Mouse (Mus musculus) liver, embryonic 14.5 days (tissue): Measurements from ENCODE around the gene Gm10643. TPM values are rescaled to one million over a fixed set of nuclear protein-coding genes. Genes with fewer than 3 reads are reported as not detected.

Source experiments
- ATAC-seq: fragments of 200-750 bp; cut with Nextera tagmentation; 2 replicates; pipeline ENCODE4 v1.8.0; 2017; ENCODE audit warnings: moderate number of reproducible peaks, mild to moderate bottlenecking, moderate library complexity; ENCODE audit not compliant: insufficient read depth
- DNase-seq, 3 experiments: peaks; one replicate each; pipeline ENCODE4 v3.0.0-alpha.2; 2012 to 2013; ENCODE audit warnings: low read depth in 3 of 3, low spot score in 3 of 3
- H3K27ac ChIP-seq: fragments of 300-500 bp; sonication (generic); 2 replicates; pipeline ENCODE4 v1.5.1; 2014; ENCODE audit warnings: moderate library complexity, mild to moderate bottlenecking, control low read depth, inconsistent platforms
- H3K27me3 ChIP-seq: fragments of 300-500 bp; sonication (generic); 2 replicates; pipeline ENCODE4 v1.6.1; 2014; ENCODE audit warnings: mild to moderate bottlenecking, low read length, moderate library complexity; ENCODE audit not compliant: control insufficient read depth, insufficient read depth
- H3K36me3 ChIP-seq: fragments of 300-500 bp; sonication (generic); replicated peaks from 2 replicates; pipeline ENCODE4 v1.6.1; 2014; ENCODE audit warnings: low read depth; ENCODE audit not compliant: control insufficient read depth, insufficient read depth
- H3K4me1 ChIP-seq, 2 experiments: fragments of 200-500 bp in 1 of 2; fragments of 300-500 bp in 1 of 2; sonication (generic) in 1 of 2; replicated peaks; 2 replicates each; pipeline ENCODE4 v1.6.1; 2012 to 2014; ENCODE audit warnings: antibody characterized with exemption in 1 of 2, inconsistent platforms in 1 of 2, low read length in 1 of 2; ENCODE audit not compliant: control insufficient read depth in 2 of 2, insufficient read depth in 2 of 2
- H3K4me2 ChIP-seq: fragments of 300-500 bp; sonication (generic); 2 replicates; pipeline ENCODE4 v1.6.1; 2014; ENCODE audit warnings: low read depth, mild to moderate bottlenecking, control low read depth, moderate library complexity
- H3K4me3 ChIP-seq, 2 experiments: fragments of 200-500 bp in 1 of 2; fragments of 300-500 bp in 1 of 2; sonication (generic) in 1 of 2; 2 replicates each; pipeline ENCODE4 v1.5.1; 2012 to 2014; ENCODE audit warnings: low read depth in 2 of 2, low read length in 2 of 2, mild to moderate bottlenecking in 2 of 2, control low read depth in 1 of 2, inconsistent platforms in 1 of 2, moderate library complexity in 1 of 2; ENCODE audit not compliant: insufficient read depth in 1 of 2
- H3K9ac ChIP-seq: fragments of 300-500 bp; sonication (generic); replicated peaks from 2 replicates; pipeline ENCODE4 v1.6.1; 2014; ENCODE audit warnings: mild to moderate bottlenecking, control low read depth, moderate library complexity
- H3K9me3 ChIP-seq: fragments of 300-500 bp; sonication (generic); 2 replicates; pipeline ENCODE4 v1.6.1; 2016; ENCODE audit warnings: low read length, mixed read lengths; ENCODE audit not compliant: control insufficient read depth
- CTCF ChIP-seq: IDR thresholded peaks from 2 replicates; pipeline ENCODE4 v1.5.1; 2016; ENCODE audit warnings: antibody characterized with exemption, low read depth, control low read depth
- EP300 ChIP-seq: IDR thresholded peaks from 2 replicates; pipeline ENCODE4 v1.6.1; 2016; ENCODE audit warnings: antibody characterized with exemption, low read depth
- WGBS: fragments of 180-500 bp; shearing (Covaris S2); extraction: QIAGEN DNeasy Blood & Tissue Kit; methylation state at CpG from one replicate; pipeline ENCODE4 v1.1.7; 2014; ENCODE audit not compliant: insufficient replicate concordance; 5-methylcytosine and 5-hydroxymethylcytosine counted together
- polyA plus RNA-seq, 2 experiments: library from polyadenylated mRNA; depleted of rRNA in 1 of 2; stranded (reverse) in 1 of 2; unstranded in 1 of 2; fragments of >200 nt; fragmentation: Nextera tagmentation in 1 of 2; extraction: Ambion mirVana in 1 of 2; gene quantifications; 2 replicates each; pipeline versions ENCODE4 v1.2.1 to v1.2.3; 2012 to 2014

Gm10643 gene
- polyA plus RNA-seq, 2 experiments = 0.22 TPM; not detected in 1

GRCm38 (mm10) chr8:84090585-84090984, 25.6 kb upstream of the Gm10643 start:
- Histone ChIP-seq H3K27ac (no peak overlapping the region), H3K4me2 (no peak overlapping the region), H3K4me3 (no peak overlapping the region), H3K4me1 (no peaks in the 10 kb centered on the region), H3K9me3 (no peaks in the 10 kb centered on the region), H3K9ac (no peak overlapping the region), H3K36me3 (peaks cover 5% of the 10 kb centered on the region), H3K27me3 (no peaks in the 10 kb centered on the region)
- TF ChIP-seq CTCF (no peak), EP300 (no peak)
- ATAC-seq (no peak), DNase-seq (no peak)
- 80% methylated on average over 8 of the region's 8 CpGs for WGBS

DNA sequence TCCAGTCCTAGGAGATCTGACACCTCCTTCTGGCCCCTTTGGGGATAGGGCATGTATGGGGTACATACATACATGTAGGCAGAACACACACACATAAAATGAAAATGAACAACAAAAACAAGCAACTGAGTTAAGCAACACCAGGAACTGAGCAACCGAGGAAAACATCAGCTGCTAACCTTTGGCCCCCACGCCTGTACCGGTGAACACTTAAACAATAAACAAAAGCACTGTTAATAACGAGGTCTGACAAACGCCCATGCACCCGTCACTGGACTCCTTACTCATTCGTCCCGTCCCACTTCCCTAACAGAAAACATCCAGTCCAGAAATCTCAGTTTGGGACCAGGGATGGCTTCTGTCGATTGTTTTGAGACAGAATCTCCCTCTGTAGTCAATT, 24.3 kb upstream of the Gm10643 start:
- H3K27me3 ChIP-seq = no peaks in the 10 kb centered on the region
- H3K9me3 ChIP-seq = no peaks in the 10 kb centered on the region
- peaks cover 2% of the 10 kb centered on the region for H3K36me3 ChIP-seq
- TF ChIP-seq CTCF (no peak), EP300 (no peak)
- DNase-seq (no peak), ATAC-seq (no peak)
- no peak overlapping the region for H3K4me3 ChIP-seq
- 69% methylated on average over 9 of the region's 9 CpGs for whole genome bisulfite sequencing
- no peaks in the 10 kb centered on the region for H3K4me1 ChIP-seq
- no peak overlapping the region for H3K4me2 ChIP-seq
- H3K27ac ChIP-seq = no peak overlapping the region
- no peak overlapping the region for H3K9ac ChIP-seq

GRCm38 (mm10) chr8:84087821-84088220, 22.9 kb upstream of the Gm10643 start:
- Histone ChIP-seq H3K27ac (no peak overlapping the region), H3K4me1 (no peaks in the 10 kb centered on the region), H3K36me3 (peaks cover 2% of the 10 kb centered on the region), H3K9me3 (no peaks in the 10 kb centered on the region), H3K4me2 (no peak overlapping the region), H3K9ac (no peak overlapping the region), H3K4me3 (no peak overlapping the region), H3K27me3 (no peaks in the 10 kb centered on the region)
- ATAC-seq (no peak), DNase-seq (no peak)
- 89% methylated on average over 14 of the region's 14 CpGs for WGBS
- TF ChIP-seq EP300 (no peak), CTCF (no peak)

DNA sequence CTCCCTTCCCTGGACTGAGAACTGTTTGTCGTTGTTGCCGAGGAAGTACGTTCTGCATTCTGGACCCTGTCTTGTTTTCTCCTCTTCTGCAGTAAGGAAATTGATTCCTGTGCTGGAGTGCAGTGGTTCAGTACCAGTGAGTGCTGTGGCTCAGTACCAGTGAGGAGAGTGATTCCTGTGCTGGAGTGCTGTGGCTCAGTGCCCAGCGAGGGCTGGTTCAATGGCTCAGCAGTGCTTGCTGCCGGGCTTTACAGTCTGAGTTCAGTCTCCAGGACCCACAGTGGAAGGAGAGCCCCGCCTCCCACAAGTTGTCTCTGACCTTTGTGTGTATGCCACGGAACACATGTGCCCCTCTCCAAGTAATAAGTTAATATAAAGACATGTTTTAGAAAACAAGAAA, 22.2 kb upstream of the Gm10643 start:
- Histone ChIP-seq H3K4me3 (no peak overlapping the region), H3K27me3 (no peaks in the 10 kb centered on the region), H3K27ac (no peak overlapping the region), H3K36me3 (no peaks in the 10 kb centered on the region; the same call in none of the 2 replicates), H3K9ac (no peak overlapping the region), H3K4me2 (no peak overlapping the region), H3K9me3 (no peaks in the 10 kb centered on the region), H3K4me1 (no peaks in the 10 kb centered on the region)
- TF ChIP-seq EP300 (no peak), CTCF (no peak)
- ATAC-seq = no peak
- WGBS = 82% methylated on average over 7 of the region's 7 CpGs
- DNase-seq = no peak

- Histone ChIP-seq H3K36me3 (no peaks in the 10 kb centered on the region; the same call in 1 of the 2 replicates), H3K27ac (no peak overlapping the region), H3K9me3 (no peaks in the 10 kb centered on the region), H3K27me3 (no peaks in the 10 kb centered on the region), H3K4me1 (no peaks in the 10 kb centered on the region), H3K4me2 (no peak overlapping the region), H3K9ac (no peak overlapping the region), H3K4me3 (no peak overlapping the region)
- ATAC-seq (no peak), DNase-seq (no peak)
- TF ChIP-seq EP300 (no peak), CTCF (no peak)
- 82% methylated on average over 42 of the region's 42 CpGs for WGBS
Measured at GRCm38 (mm10) chr8:84084341-84085115, 19.6 kb upstream of the Gm10643 start.
